Mouse (Mus musculus) hindbrain, embryonic 13.5 days (tissue): ENCODE results near the gene Lamc3. TPM values are rescaled to one million over a fixed set of nuclear protein-coding genes. Genes with fewer than 3 reads are reported as not detected.

Experiments used
- ATAC-seq: fragments of 200-750 bp; cut with Nextera tagmentation; 2 replicates; pipeline ENCODE4 v1.8.0; 2017; ENCODE audit warnings: moderate TSS enrichment; ENCODE audit not compliant: low FRiP score
- H3K27ac ChIP-seq: fragments of 300-500 bp; sonication (generic); 2 replicates; pipeline ENCODE4 v1.5.1; 2015; ENCODE audit warnings: inconsistent platforms, mild to moderate bottlenecking, moderate library complexity
- H3K27me3 ChIP-seq: fragments of 300-500 bp; sonication (generic); 2 replicates; pipeline ENCODE4 v1.6.1; 2015; ENCODE audit warnings: mild to moderate bottlenecking, inconsistent platforms
- H3K36me3 ChIP-seq: fragments of 300-500 bp; sonication (generic); 2 replicates; pipeline ENCODE4 v1.6.1; 2015; ENCODE audit warnings: mild to moderate bottlenecking, inconsistent platforms
- H3K4me1 ChIP-seq: fragments of 300-500 bp; sonication (generic); replicated peaks from 2 replicates; pipeline ENCODE4 v1.6.1; 2015; ENCODE audit warnings: inconsistent platforms
- H3K4me2 ChIP-seq: fragments of 300-500 bp; sonication (generic); 2 replicates; pipeline ENCODE4 v1.6.1; 2015; ENCODE audit warnings: inconsistent platforms, mild to moderate bottlenecking, moderate library complexity
- H3K4me3 ChIP-seq: fragments of 300-500 bp; sonication (generic); 2 replicates; pipeline ENCODE4 v1.5.1; 2015; ENCODE audit warnings: mild to moderate bottlenecking, inconsistent platforms
- H3K9ac ChIP-seq: fragments of 300-500 bp; sonication (generic); 2 replicates; pipeline ENCODE4 v1.6.1; 2015; ENCODE audit warnings: mild to moderate bottlenecking, inconsistent platforms
- H3K9me3 ChIP-seq: fragments of 300-500 bp; sonication (generic); 2 replicates; pipeline ENCODE4 v1.6.1; 2016; ENCODE audit warnings: inconsistent platforms
- whole genome bisulfite sequencing: fragments of 180-500 bp; shearing (Covaris S2); methylation state at CpG from one replicate; pipeline ENCODE4 v1.1.7; 2015; 5-methylcytosine and 5-hydroxymethylcytosine counted together
- polyA plus RNA-seq: library from polyadenylated mRNA; unstranded; fragments of >200 nt; fragmentation: Nextera tagmentation; extraction: Ambion mirVana; gene quantifications from 2 replicates; pipeline ENCODE4 v1.2.1, GENCODE M21; 2015

Lamc3 gene
- polyA plus RNA-seq, 1 experiment from 2014 or later = 7.0 TPM

DNA sequence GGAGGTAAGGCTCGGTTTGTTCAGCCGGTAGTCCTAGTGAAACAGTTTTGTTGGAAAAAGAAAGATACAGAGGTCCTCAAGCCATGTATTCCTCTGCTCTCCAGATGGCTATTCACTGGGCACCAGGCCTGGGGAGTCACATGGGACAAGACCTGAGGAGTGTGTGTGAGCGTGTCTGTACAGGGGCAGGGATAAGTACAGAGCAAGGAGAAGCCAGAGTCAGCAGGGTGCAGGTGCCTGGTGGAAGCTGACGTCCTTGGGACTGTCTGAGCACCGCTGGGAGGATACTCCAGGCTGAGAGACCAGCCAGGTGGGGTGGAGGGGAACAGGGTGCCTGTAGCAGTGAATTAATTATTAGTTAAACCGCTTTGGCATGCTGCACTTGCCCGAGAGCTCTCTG is 76.4 kb downstream of the Lamc3 start:
- no peaks in the 10 kb centered on the region for H3K9me3 ChIP-seq
- H3K4me2 ChIP-seq = no peak overlapping the region
- 78% methylated on average over 7 of the region's 7 CpGs for WGBS
- no peaks in the 10 kb centered on the region for H3K36me3 ChIP-seq
- no peaks in the 10 kb centered on the region for H3K27me3 ChIP-seq
- H3K27ac ChIP-seq = peak overlapping the region; percentile 88
- no peak overlapping the region for H3K9ac ChIP-seq
- H3K4me1 ChIP-seq = peaks cover 31% of the 10 kb centered on the region
- no peak overlapping the region for H3K4me3 ChIP-seq
- ATAC-seq = no peak

DNA sequence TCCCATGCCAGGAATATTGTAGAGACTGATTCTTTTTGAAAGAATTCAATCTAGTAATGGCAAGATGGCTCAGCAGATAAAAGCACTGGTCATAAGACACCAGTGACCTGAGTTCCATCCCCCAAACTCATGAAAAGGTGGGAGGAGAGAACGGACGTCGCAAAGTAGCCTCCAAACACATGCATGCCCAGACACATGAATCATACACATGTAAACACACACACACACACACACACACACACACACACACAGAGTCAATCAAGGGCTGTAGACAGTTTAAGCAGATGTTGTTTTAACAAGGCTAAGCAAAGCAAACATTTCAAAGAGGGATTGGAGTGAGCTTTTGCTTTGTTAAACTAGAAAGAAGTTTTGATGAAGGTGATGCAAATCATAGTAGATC is 77.1 kb downstream of the Lamc3 start:
- no peak overlapping the region for H3K9ac ChIP-seq
- peak overlapping the region; percentile 88; the same call in 1 of the 2 replicates for H3K27ac ChIP-seq
- no peaks in the 10 kb centered on the region for H3K9me3 ChIP-seq
- H3K4me1 ChIP-seq = peaks cover 31% of the 10 kb centered on the region
- no peak overlapping the region for H3K4me3 ChIP-seq
- ATAC-seq = no peak
- H3K4me2 ChIP-seq = no peak overlapping the region
- H3K36me3 ChIP-seq = no peaks in the 10 kb centered on the region
- H3K27me3 ChIP-seq = no peaks in the 10 kb centered on the region
- WGBS = 94% methylated on average over 3 of the region's 3 CpGs

DNA sequence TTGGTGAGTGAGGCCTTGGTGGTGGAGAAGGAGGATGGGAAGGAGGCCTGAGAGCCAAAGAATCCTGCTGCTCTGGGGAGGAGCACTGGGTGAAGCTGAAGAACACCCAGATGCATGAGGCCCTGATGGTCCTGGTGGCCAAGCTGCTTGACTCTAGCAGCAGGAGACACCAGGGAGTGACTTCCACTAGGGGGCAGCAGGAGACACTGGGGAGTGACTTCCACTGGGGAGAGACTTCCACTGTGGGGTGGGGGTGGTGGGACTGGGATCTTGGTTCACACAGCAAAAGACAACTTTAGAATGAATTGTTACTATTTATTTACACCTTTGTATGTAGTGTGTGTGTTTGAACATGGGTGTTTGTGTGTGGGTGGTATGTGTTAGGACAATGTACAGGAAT is 78.0 kb downstream of the Lamc3 start:
- H3K27me3 ChIP-seq = no peaks in the 10 kb centered on the region

DNA sequence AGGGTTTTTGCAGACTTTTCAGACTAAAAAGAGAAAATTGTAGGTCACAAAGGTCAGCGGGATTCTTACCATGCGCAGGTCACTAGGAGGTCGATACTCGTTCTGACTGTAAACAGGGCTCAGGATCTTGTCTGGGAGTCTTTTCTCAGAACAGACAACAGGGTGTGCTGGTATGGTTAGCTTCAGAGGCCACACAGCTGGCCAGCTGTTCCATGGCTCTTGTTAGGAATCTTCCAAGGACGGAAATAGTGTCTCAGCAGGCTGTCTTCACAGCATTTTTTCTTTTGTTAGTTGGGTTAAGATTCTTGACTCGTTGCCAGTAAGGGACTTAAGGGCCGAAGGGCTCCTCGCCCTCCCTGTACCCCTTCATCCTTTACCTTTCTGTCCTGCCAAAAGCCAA is 79.7 kb downstream of the Lamc3 start:
- peaks cover 19% of the 10 kb centered on the region for H3K4me1 ChIP-seq
- H3K4me2 ChIP-seq = no peak overlapping the region
- 82% methylated on average over 8 of the region's 8 CpGs for WGBS
- H3K9ac ChIP-seq = no peak overlapping the region
- no peak overlapping the region for H3K27ac ChIP-seq
- H3K27me3 ChIP-seq = no peaks in the 10 kb centered on the region
- no peak for ATAC-seq
- peaks cover 12% of the 10 kb centered on the region for H3K36me3 ChIP-seq
- no peaks in the 10 kb centered on the region for H3K9me3 ChIP-seq
- no peak overlapping the region for H3K4me3 ChIP-seq

More for the DNA sequence above, 78.0 kb downstream of the Lamc3 start:
- H3K4me3 ChIP-seq = no peak overlapping the region
- no peaks in the 10 kb centered on the region for H3K9me3 ChIP-seq
- no peak for ATAC-seq
- H3K9ac ChIP-seq = no peak overlapping the region
- H3K4me2 ChIP-seq = no peak overlapping the region
- no peaks in the 10 kb centered on the region for H3K36me3 ChIP-seq
- no peak overlapping the region for H3K27ac ChIP-seq
- peaks cover 31% of the 10 kb centered on the region for H3K4me1 ChIP-seq

DNA sequence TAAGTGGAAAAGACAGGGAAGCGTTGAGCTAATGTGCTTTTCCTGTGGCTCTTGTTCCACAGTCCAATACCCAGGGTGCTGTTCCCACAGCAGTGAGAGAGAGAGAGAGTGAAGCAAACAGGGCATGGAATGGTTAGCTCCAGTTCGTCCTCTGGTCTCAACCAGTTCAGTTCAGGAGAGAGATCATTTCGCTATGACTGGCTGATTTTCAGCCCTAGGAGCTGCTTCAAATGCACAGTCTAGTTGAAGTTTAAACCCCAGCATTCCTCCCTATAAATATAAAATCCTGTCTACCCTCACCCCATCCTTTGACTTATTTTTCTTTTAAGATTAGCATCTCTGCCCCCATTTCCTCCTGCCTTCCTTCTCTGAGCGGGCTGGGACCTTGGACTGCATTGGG is 85.5 kb downstream of the Lamc3 start:
- no peak overlapping the region for H3K4me3 ChIP-seq
- no peaks in the 10 kb centered on the region for H3K9me3 ChIP-seq
- no peak overlapping the region for H3K4me2 ChIP-seq
- H3K27me3 ChIP-seq = no peaks in the 10 kb centered on the region
- H3K4me1 ChIP-seq = peaks cover 22% of the 10 kb centered on the region
- no peak for ATAC-seq
- H3K27ac ChIP-seq = no peak overlapping the region
- WGBS = 88% methylated on average over 4 of the region's 4 CpGs
- no peak overlapping the region for H3K9ac ChIP-seq
- H3K36me3 ChIP-seq = peaks cover 25% of the 10 kb centered on the region

DNA sequence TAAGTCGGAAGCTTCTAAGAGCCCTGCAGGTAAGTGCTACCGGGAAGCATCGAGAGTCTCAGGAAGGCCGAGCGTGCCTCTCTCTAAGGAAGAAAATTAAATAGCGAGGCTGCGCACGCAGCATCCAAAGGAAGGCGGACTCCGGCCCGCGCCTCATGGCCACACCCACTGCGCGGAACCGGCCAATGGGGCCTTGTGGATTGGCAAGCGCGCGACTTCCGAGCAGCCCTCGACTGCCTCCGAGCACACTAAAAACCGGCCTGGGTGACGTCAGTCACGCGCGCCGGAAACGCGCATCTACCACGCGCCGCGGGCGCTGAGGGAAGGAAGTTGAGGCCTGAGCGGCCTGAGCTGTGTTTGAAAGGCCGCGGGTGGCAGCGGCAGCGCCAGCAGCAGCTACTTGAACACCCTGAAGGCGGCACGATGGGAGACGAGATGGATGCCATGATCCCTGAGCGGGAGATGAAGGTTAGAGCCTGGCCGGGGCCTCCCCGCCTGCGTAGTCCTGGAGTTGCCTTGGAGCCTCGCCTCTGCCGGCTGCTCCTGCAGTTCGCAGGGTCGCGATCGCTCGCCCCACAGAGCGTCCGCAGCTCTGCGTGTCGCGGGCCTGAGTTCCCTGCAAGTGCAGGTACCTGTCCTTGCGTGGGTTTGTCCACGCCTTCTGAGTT is 87.2 kb downstream of the Lamc3 start, which contains the start of gene Nup214:
Nup214 (plus strand) TSS at position 296 of the 668 bp plus-strand sequence.
- under 1% methylated on average over 60 of the region's 60 CpGs for WGBS
- peak; percentile 99 for ATAC-seq

DNA sequence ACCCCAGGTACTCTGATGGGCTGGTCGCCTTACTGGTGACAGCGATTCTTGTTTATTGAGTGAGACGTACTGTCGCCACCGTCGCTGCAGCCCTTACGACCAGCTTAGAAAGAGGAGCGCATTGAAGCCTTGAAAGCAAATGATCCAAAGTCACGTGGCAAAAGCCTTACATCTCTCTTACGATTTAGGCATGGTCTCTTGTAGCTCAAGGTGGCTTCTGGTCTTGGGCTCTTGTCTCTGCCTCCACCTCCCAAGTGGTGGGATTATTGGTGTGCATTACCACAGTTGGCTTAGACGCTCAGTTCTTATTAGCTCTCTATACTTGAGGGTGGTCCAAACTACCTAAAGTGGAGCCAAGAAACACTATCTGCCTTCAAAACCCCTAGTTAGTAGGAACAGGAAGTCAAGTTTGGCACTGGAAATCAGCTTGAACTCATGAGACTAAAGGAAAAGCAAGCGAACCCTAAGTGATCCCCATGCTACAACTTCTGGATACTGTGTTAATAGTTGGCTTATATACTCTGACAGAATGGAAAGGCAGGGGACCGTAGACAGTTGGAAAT is 87.8 kb downstream of the Lamc3 start:
- 11% methylated on average over 13 of the region's 13 CpGs for WGBS
- peak overlapping the region; percentile 71 for H3K4me2 ChIP-seq
- peak overlapping the region; percentile 71 for H3K27ac ChIP-seq
- H3K27me3 ChIP-seq = no peaks in the 10 kb centered on the region
- peaks cover 22% of the 10 kb centered on the region for H3K4me1 ChIP-seq
- H3K4me3 ChIP-seq = peak overlapping the region; percentile 95
- H3K36me3 ChIP-seq = peaks cover 44% of the 10 kb centered on the region
- no peak for ATAC-seq
- H3K9ac ChIP-seq = peak overlapping the region; percentile 91
- H3K9me3 ChIP-seq = no peaks in the 10 kb centered on the region

More for the DNA sequence above, 87.2 kb downstream of the Lamc3 start, which contains the start of gene Nup214:
- Histone ChIP-seq H3K36me3 (peaks cover 39% of the 10 kb centered on the region), H3K27me3 (no peaks in the 10 kb centered on the region), H3K9ac (peak within 1 kb of the TSS; percentile 91), H3K4me3 (peak within 1 kb of the TSS; percentile 95), H3K27ac (peak within 1 kb of the TSS; percentile 86), H3K4me1 (peaks cover 22% of the 10 kb centered on the region), H3K9me3 (no peaks in the 10 kb centered on the region), H3K4me2 (peak within 1 kb of the TSS; percentile 77)

DNA sequence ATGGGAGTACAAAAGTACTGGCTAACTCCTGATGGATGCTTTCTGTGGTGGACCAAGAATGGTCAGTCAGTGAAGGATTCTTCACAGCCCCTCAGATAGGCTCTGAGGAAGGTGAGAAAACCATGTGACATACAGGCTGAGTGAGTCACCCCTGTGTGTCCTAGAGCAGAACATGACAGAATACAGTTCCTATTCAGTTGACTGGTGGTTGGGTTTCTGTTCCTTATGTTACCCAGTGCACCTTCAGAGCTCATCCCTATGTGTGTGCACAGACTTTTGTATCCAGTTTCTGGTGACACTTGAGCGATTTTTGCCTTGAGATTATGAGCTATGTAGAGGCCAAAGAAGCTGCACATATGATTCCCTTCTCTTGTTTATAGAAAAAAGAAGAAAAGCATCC is 100.7 kb downstream of the Lamc3 start:
- Histone ChIP-seq H3K4me2 (no peak overlapping the region), H3K27ac (no peak overlapping the region), H3K27me3 (no peaks in the 10 kb centered on the region), H3K9me3 (no peaks in the 10 kb centered on the region), H3K4me1 (no peaks in the 10 kb centered on the region), H3K9ac (no peak overlapping the region), H3K4me3 (no peak overlapping the region), H3K36me3 (peaks cover 98% of the 10 kb centered on the region)
- 100% methylated on average over 1 of the region's 1 CpGs for WGBS
- ATAC-seq = no peak

DNA sequence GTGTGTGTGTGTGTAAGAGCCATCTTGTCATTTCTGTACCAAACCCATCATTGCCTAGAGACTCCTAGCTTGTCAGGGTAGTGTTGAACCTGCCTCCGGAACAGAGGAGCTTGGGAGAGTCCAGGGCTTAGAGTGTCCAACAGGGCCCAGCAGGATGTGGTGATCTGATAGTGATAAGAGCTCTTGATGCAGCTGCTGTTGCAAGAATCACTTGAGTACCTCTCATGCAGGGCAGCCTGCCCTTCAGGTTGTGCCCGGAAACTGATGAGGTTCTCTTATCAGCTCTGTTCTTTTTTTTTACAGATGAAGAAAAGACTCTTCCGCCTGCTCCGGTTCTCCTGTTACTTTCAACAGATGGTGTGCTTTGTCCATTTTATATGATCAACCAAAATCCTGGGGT is 103.9 kb downstream of the Lamc3 start:
- Histone ChIP-seq H3K4me3 (no peak overlapping the region), H3K27ac (no peak overlapping the region), H3K4me2 (no peak overlapping the region), H3K9ac (no peak overlapping the region), H3K4me1 (no peaks in the 10 kb centered on the region), H3K9me3 (no peaks in the 10 kb centered on the region), H3K27me3 (no peaks in the 10 kb centered on the region), H3K36me3 (peaks cover 94% of the 10 kb centered on the region)
- no peak for ATAC-seq
- 95% methylated on average over 4 of the region's 4 CpGs for WGBS

DNA sequence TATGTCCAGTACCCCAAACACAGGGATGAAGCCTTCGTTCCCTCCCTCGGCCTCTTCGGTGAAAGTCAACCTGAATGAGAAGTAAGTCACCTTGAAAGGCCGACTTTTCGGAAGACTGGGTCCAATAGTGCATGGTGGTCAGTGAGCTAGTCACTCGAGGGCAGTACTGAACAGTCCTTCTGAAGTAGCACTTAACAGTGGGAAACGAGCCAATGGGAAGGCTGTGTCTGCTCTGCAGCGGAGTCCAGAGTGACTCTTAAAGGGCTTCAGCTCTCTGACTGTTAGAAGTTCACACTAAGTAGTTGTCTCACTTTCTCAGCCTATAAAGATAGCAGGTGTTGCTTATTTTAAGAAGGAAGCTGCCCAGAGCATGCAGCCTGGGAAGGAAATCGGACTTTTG is 107.8 kb downstream of the Lamc3 start:
- Histone ChIP-seq H3K9ac (no peak overlapping the region), H3K36me3 (peaks cover 92% of the 10 kb centered on the region), H3K9me3 (no peaks in the 10 kb centered on the region), H3K27ac (no peak overlapping the region), H3K4me1 (no peaks in the 10 kb centered on the region), H3K4me2 (no peak overlapping the region), H3K4me3 (no peak overlapping the region), H3K27me3 (no peaks in the 10 kb centered on the region)
- WGBS = 94% methylated on average over 9 of the region's 9 CpGs
- no peak for ATAC-seq

DNA sequence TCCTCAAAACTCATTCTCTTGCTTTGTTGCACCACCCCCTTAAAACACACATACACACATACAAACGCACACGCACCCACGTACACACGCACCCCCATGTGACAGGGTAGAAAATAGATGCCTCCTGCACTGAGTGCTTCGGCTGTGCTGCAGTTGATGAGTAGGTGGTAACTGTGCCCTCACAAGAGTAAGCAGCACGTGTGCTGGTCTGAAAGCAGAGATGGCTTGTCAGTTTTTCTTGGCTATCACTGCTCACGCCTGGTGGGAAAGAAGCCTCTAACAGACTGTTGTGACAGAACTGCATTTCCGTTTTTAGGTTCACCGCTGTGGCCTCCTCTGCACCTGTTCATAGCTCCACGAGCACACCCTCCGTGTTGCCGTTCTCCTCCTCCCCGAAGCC is 109.0 kb downstream of the Lamc3 start:
- Histone ChIP-seq H3K36me3 (peaks cover 91% of the 10 kb centered on the region), H3K27me3 (no peaks in the 10 kb centered on the region), H3K4me3 (no peak overlapping the region), H3K27ac (no peak overlapping the region), H3K4me1 (no peaks in the 10 kb centered on the region), H3K4me2 (no peak overlapping the region), H3K9me3 (no peaks in the 10 kb centered on the region), H3K9ac (no peak overlapping the region)
- no peak for ATAC-seq
- 96% methylated on average over 13 of the region's 13 CpGs for WGBS
